Mouse (Mus musculus) MEL (cell line): ENCODE results near the gene D430042O09Rik.

Experiments used
- E2F4 ChIP-seq: IDR thresholded peaks from 2 replicates; pipeline ENCODE4 v1.6.1; 2011; ENCODE audit warnings: low read depth, low read length, improper control_type of control experiment, borderline replicate concordance
- MAX ChIP-seq: IDR thresholded peaks from 2 replicates; pipeline ENCODE4 v1.6.1; 2011; ENCODE audit warnings: low read length, improper control_type of control experiment
- ZC3H11A ChIP-seq: IDR thresholded peaks from 2 replicates; pipeline ENCODE4 v1.6.1; 2012; ENCODE audit warnings: low read depth, mild to moderate bottlenecking, inconsistent platforms, low read length, improper control_type of control experiment

- no peak for TF ChIP-seq ZC3H11A
- no peak for TF ChIP-seq MAX
- TF ChIP-seq E2F4 = no peak
Measured at GRCm38 (mm10) chr7:125746621-125747315, 39.1 kb downstream of the D430042O09Rik start.
